ENCODE assay signal across 8 mouse cellular contexts in the genomic region with DNA sequence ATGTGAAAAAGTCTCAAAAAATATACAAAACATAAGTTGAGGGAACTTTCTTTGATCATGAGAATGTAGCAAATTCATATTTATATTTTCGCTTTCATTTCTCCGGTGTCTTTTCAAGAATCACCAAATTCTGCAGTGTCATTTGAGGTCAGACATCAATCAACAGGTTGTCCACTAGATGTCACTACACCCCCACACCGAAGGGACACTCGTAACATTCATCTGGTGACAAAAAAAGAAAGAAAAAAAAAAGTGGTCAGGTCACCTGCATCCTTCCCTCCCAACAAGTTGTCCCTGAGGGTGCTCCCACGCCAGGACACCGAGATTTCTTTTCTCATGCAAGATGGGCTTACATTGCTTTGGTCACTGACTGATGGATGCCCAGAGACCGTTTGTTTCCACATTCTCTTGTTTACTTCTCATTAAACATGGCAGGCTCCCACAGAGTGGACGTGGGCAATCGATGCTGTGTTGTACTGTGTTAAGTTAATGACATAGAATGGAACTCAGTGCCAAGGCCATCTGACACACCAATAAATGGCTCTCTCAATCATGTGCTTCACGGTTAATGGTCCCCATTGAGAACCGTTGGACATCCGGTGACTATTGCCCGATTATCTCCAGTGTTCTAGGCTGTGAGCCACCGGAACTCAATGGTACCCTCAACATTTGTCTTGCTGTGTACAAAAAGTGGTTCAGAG.
A peak's percentile ranks its signal among the peaks of the same experiment; 100 is the strongest.
DNase-seq lines count a peak whose midpoint lies in the region; TF ChIP-seq lines count a peak whose summit lies in the region.
"Had no signal": no experiment of that assay in that cellular context is flagged by ENCODE, and none has a peak within 500 bp of the region (broad histone marks: within the 10 kb centered on the region; RNA-seq: fewer than 3 reads in every experiment).

No protein-coding gene starts in this region.

- no peaks in the 10 kb centered on the region for H3K36me3 ChIP-seq in MEL (ENCODE audit: control insufficient read depth in 1 of 2, insufficient read depth in 2 of 2, low read length in 2 of 2)
- H3K36me3 ChIP-seq: neural tube, embryonic 13.5 days had no signal

- H3K9ac ChIP-seq in MEL (ENCODE audit: control insufficient read depth, low read depth, low read length, poor library complexity, severe bottlenecking), result no peak overlapping the region
- H3K9ac ChIP-seq: neural tube, embryonic 13.5 days had no signal

- no peak overlapping the region for H3K27ac ChIP-seq in layer of hippocampus, adult 2 months
- no peak overlapping the region for H3K27ac ChIP-seq in MEL (ENCODE audit: control insufficient read depth, low read depth, low read length)
- H3K27ac ChIP-seq: neural tube, embryonic 13.5 days had no signal

- peak in 1 of 2 experiments; percentile 35 for DNase-seq in layer of hippocampus, adult 2 months (ENCODE audit: low spot score in 2 of 2)
- DNase-seq in layer of hippocampus, adult 9-10 months (ENCODE audit: low spot score), result no peak
- DNase-seq in CD4-positive helper T cell, adult 2 months (ENCODE audit: low read depth, low spot score), result peak; percentile 30
- DNase-seq in MEL (ENCODE audit: low read depth, low spot score), result no peak
- peak; percentile 36 for DNase-seq in embryo, embryonic 9.5 days (ENCODE audit: extremely low spot score)
- peak; percentile 44 for DNase-seq in lung, postnatal 14 days
- DNase-seq in frontal cortex, adult 2 months (ENCODE audit: extremely low spot score in 1 of 2, low spot score in 1 of 2), result no peak

- H3K4me1 ChIP-seq in MEL (ENCODE audit: control insufficient read depth in 1 of 2, insufficient read depth in 2 of 2, low read length in 2 of 2), result no peaks in the 10 kb centered on the region

- no peaks in the 10 kb centered on the region for H3K79me2 ChIP-seq in MEL (ENCODE audit: control insufficient read depth, insufficient read depth, low read length, poor library complexity)

- TF ChIP-seq POLR2A in MEL (IDR thresholded peaks at IDR 0.05; ENCODE audit: control insufficient read depth in 1 of 2, insufficient read depth in 1 of 2, low read depth in 1 of 2, low read length in 2 of 2, poor library complexity in 1 of 2), result no peak

- TF ChIP-seq RAD21 in MEL (IDR thresholded peaks at IDR 0.05; ENCODE audit: low read depth, low read length), result peak; percentile 14

- H3K9me3 ChIP-seq in MEL (replicated peaks; ENCODE audit: insufficient read depth, low read length), result no peaks in the 10 kb centered on the region
- H3K9me3 ChIP-seq: neural tube, embryonic 13.5 days had no signal

- TF ChIP-seq EP300 in MEL (IDR thresholded peaks at IDR 0.05; ENCODE audit: low read depth in 1 of 2, low read length in 2 of 2), result no peak

- no peaks in the 10 kb centered on the region for H3K27me3 ChIP-seq in MEL (ENCODE audit: control insufficient read depth in 1 of 2, insufficient read depth in 2 of 2, low read length in 2 of 2)
- H3K27me3 ChIP-seq: neural tube, embryonic 13.5 days had no signal

- peak; percentile 83 for TF ChIP-seq CTCF in layer of hippocampus, adult 2 months (conservative IDR thresholded peaks at IDR 0.05)
- peak; percentile 11 to 33 (median 15); a peak in 2 of 6 replicates for TF ChIP-seq CTCF in MEL (IDR thresholded peaks at IDR 0.05 in 2 of 3, conservative IDR thresholded peaks at IDR 0.05 in 1 of 3; ENCODE audit: control insufficient read depth in 1 of 3, insufficient read depth in 1 of 3, low read depth in 2 of 3, low read length in 3 of 3, poor library complexity in 1 of 3, severe bottlenecking in 1 of 3)

- no peak overlapping the region for H3K4me3 ChIP-seq in layer of hippocampus, adult 2 months
- H3K4me3 ChIP-seq in MEL (ENCODE audit: control insufficient read depth in 1 of 2, insufficient read depth in 1 of 2, low read depth in 2 of 2, low read length in 2 of 2), result no peak overlapping the region
- H3K4me3 ChIP-seq: neural tube, embryonic 13.5 days had no signal

TF ChIP-seq in MEL, 35 proteins besides CTCF, POLR2A, EP300 and RAD21:
- TF ChIP-seq USF1 (IDR thresholded peaks at IDR 0.05; ENCODE audit: low read depth, low read length), result no peak
- no peak for TF ChIP-seq USF2 (IDR thresholded peaks at IDR 0.05; ENCODE audit: borderline replicate concordance in 1 of 2, insufficient read depth in 1 of 2, low read depth in 1 of 2, low read length in 2 of 2)
- TF ChIP-seq CHD2 (IDR thresholded peaks at IDR 0.05; ENCODE audit: low read length), result no peak
- no peak for TF ChIP-seq ZKSCAN1 (IDR thresholded peaks at IDR 0.05; ENCODE audit: low read depth, low read length)
- no peak for TF ChIP-seq MEF2A (IDR thresholded peaks at IDR 0.05; ENCODE audit: extremely low read depth, insufficient replicate concordance, low read depth, low read length, poor library complexity, severe bottlenecking)
- no peak for TF ChIP-seq ZNF384 (IDR thresholded peaks at IDR 0.05; ENCODE audit: low read depth, low read length)
- no peak for TF ChIP-seq SIN3A (IDR thresholded peaks at IDR 0.05; ENCODE audit: low read length)
- TF ChIP-seq BHLHE40 (IDR thresholded peaks at IDR 0.05; ENCODE audit: borderline replicate concordance, low read depth, low read length), result no peak
- TF ChIP-seq MXI1 (IDR thresholded peaks at IDR 0.05; ENCODE audit: low read depth, low read length), result no peak

Comparison
In these comparisons a context has a peak if more than half of its experiments do, and no peak if none do; other contexts are left out.
1. DNase-seq: peak in CD4-positive helper T cell, adult 2 months (single experiment), embryo, embryonic 9.5 days (single experiment) and lung, postnatal 14 days (single experiment); none in layer of hippocampus, adult 9-10 months (single experiment), MEL (single experiment) and frontal cortex, adult 2 months (0 of 2).